Mouse (Mus musculus) liver, embryonic 14.5 days (tissue): ENCODE measurements at regions not wholly inside any gene's neighbourhood (a gene's known extent, or its start where the extent isn't known, plus 50 kb on each side); places are given as distances from the start of the nearest gene placed in this dataset.

Experiments used
- CTCF ChIP-seq: IDR thresholded peaks from 2 replicates; pipeline ENCODE4 v1.5.1; 2016; ENCODE audit warnings: antibody characterized with exemption, low read depth, control low read depth
- EP300 ChIP-seq: IDR thresholded peaks from 2 replicates; pipeline ENCODE4 v1.6.1; 2016; ENCODE audit warnings: antibody characterized with exemption, low read depth

GRCm38 (mm10) chr2:75607958-75608357, 51.1 kb upstream of the Hnrnpa3 start:
- no peak for TF ChIP-seq CTCF
- TF ChIP-seq EP300: no peak
